Mouse (Mus musculus) left cerebral cortex, postnatal 25 days (tissue): ENCODE results near the gene Trim60. TPM values are rescaled to one million over a fixed set of nuclear protein-coding genes. Genes with fewer than 3 reads are reported as not detected.
"Not testable (repeated sequence)": the region's sequence is repeated elsewhere in the genome, so short reads cannot be mapped to it uniquely, and the experiment has no call there.

Experiments used
- DNase-seq, 2 experiments: peaks; one replicate each; pipeline ENCODE4 v3.0.0; 2022; ENCODE audit warnings: low spot score in 2 of 2, mixed read lengths in 1 of 2
- intact Hi-C: fragments of 180-260 bp; cut with DNase I; formaldehyde crosslinking; loops from one replicate; pipeline ENCODE4 v1.15.1; 2025
- total RNA-seq, 2 experiments: library from RNA; stranded (reverse); gene quantifications; 2 replicates each; pipeline ENCODE4 v1.2.3; 2021

The Trim60 gene
- total RNA-seq, 2 experiments from 2014 or later: not detected

GRCm38 (mm10) chr8:65007616-65008015 is 10.8 kb downstream of the Trim60 start:
- DNase-seq, intact Hi-C loops: not testable (repeated sequence)

DNA sequence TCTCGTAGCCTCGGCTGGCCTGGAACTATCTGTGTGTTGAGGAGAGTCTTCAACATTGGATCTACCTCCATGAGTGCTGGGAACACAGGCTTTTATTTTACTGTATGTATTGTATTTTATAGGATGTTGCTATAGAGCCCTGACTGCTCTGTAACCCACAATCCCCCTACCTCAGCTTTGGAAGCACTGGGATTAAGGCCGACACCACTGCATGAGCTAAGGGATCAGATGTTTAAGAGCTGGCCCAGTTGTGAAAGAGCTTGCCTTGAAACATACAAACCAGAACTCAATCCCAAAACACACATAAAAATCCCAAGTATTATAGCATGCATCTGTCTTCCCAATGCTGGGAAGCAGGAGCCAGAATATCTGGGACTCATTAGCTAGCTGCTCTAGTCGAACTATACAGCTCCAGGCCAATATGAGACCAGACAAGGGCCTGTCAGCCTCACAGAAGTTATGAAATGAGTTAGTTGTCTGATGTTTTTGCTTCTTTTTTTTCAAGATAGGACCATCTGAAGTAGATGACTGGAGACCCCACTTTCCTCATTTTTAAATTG is 19.5 kb downstream of the Trim60 start:
- DNase-seq: no peak
- intact Hi-C loops: no loop called here

GRCm38 (mm10) chr8:64987731-64988130 is 30.7 kb downstream of the Trim60 start, which contains the start of gene Trim75:
Gene Trim75, minus strand, starts transcription at chr8:64987831.
- intact Hi-C loops: no loop called here
- no peak for DNase-seq

- intact Hi-C loops: no loop called here
- no peak for DNase-seq
Observed at GRCm38 (mm10) chr8:64983150-64983897, 35.1 kb downstream of the Trim60 start.

GRCm38 (mm10) chr8:64962836-64963235 is 55.5 kb downstream of the Trim60 start:
- intact Hi-C loops: loop anchor here (5.0 kb wide), 1 partner anchor 1534 kb away; no protein-coding TSS in a partner anchor
- DNase-seq: no peak

DNA sequence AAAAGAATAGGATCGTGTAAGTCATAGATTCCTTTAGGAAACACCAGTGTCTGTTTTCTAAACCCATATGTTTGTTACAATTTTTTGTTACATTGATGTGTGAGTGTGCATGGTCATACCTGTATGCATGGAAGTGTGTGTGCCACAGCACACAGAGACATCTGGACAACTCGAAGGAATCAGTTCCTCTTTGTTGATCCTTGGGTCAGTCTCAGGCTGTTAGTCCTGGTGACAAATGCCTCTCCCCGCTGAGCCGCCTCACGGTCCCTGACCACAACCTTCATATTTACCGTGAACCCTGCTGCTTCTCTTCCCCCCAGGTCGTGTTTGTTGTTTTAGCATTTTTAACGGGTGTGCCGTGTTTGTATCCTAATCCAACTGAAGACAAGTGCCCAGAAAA is 59.4 kb downstream of the Trim60 start:
- DNase-seq: no peak
- intact Hi-C loops: no loop called here

DNA sequence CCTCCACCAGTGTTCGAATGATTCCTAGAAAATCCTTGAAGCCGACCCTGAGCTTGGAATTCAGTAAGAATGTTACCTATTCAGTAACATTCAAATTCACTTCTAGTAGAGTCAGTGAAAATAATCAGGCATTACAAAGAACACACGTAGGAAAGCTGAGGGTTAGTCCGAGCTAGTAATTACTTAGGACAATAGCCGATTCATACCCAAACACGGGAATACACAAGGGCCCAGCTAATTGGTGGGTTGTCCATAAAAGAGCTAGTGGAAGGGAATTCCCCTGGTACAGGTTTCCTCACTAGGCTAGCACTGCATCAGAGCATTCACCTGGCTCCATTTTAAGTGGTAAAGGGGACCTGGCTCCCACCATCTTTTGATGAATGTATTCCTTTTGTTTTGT is 66.3 kb downstream of the Trim60 start:
- intact Hi-C loops: no loop called here
- DNase-seq: no peak

Other genes starting within 250 kb of the Trim60 start
- gene Klhl2, start 168.6 kb downstream of the Trim60 start, total RNA-seq: 100 to 1,000 TPM; 153 to 175 TPM
- 10 to 100 TPM; 20.7 to 24.9 TPM for gene Tmem192, start 71.4 kb downstream of the Trim60 start, total RNA-seq
- not detected for gene Trim75, start 30.8 kb downstream of the Trim60 start, total RNA-seq
- not detected for gene Trim61, start 61 bp downstream of the Trim60 start, total RNA-seq
- gene Apela, start 18.8 kb upstream of the Trim60 start, total RNA-seq: not detected
- gene Gm10663, start 56.4 kb upstream of the Trim60 start, total RNA-seq: not detected
- not detected for gene BC030870, start 111.0 kb upstream of the Trim60 start, total RNA-seq